Mouse (Mus musculus) embryonic facial prominence, embryonic 15.5 days (tissue): ENCODE measurements around the gene Abcg5. TPM values are rescaled to one million over a fixed set of nuclear protein-coding genes. Genes with fewer than 3 reads are reported as not detected.

ENCODE experiments used
- ATAC-seq: fragments of 200-750 bp; cut with Nextera tagmentation; 2 replicates; pipeline ENCODE4 v1.8.0; 2017; ENCODE audit warnings: low read depth, moderate TSS enrichment; ENCODE audit not compliant: insufficient number of reproducible peaks, low FRiP score, low TSS enrichment
- H3K27ac ChIP-seq: fragments of 300-500 bp; sonication (generic); replicated peaks from 2 replicates; pipeline ENCODE4 v1.5.1; 2015; ENCODE audit warnings: mild to moderate bottlenecking, inconsistent platforms
- H3K27me3 ChIP-seq: fragments of 300-500 bp; sonication (generic); 2 replicates; pipeline ENCODE4 v1.6.1; 2015; ENCODE audit warnings: inconsistent platforms
- H3K36me3 ChIP-seq: fragments of 300-500 bp; sonication (generic); 2 replicates; pipeline ENCODE4 v1.6.1; 2015; ENCODE audit warnings: mild to moderate bottlenecking, inconsistent platforms
- H3K4me1 ChIP-seq: fragments of 300-500 bp; sonication (generic); 2 replicates; pipeline ENCODE4 v1.6.1; 2015; ENCODE audit warnings: inconsistent platforms
- H3K4me2 ChIP-seq: fragments of 300-500 bp; sonication (generic); replicated peaks from 2 replicates; pipeline ENCODE4 v1.6.1; 2015; ENCODE audit warnings: mild to moderate bottlenecking, inconsistent platforms
- H3K4me3 ChIP-seq: fragments of 300-500 bp; sonication (generic); replicated peaks from 2 replicates; pipeline ENCODE4 v1.5.1; 2015; ENCODE audit warnings: mild to moderate bottlenecking, inconsistent platforms
- H3K9ac ChIP-seq: fragments of 300-500 bp; sonication (generic); 2 replicates; pipeline ENCODE4 v1.6.1; 2015; ENCODE audit warnings: inconsistent platforms
- H3K9me3 ChIP-seq: fragments of 300-500 bp; sonication (generic); replicated peaks from 2 replicates; pipeline ENCODE4 v1.6.1; 2016; ENCODE audit warnings: inconsistent platforms
- WGBS: fragments of 180-500 bp; shearing (Covaris S2); methylation state at CpG from one replicate; pipeline ENCODE4 v1.1.7; 2015; 5-methylcytosine and 5-hydroxymethylcytosine counted together
- polyA plus RNA-seq: library from polyadenylated mRNA; unstranded; fragments of >200 nt; fragmentation: Nextera tagmentation; extraction: Ambion mirVana; gene quantifications from 2 replicates; pipeline ENCODE4 v1.2.1, GENCODE M21; 2015

Abcg5 gene
- polyA plus RNA-seq, 1 experiment from 2014 or later = 2.8 TPM

DNA sequence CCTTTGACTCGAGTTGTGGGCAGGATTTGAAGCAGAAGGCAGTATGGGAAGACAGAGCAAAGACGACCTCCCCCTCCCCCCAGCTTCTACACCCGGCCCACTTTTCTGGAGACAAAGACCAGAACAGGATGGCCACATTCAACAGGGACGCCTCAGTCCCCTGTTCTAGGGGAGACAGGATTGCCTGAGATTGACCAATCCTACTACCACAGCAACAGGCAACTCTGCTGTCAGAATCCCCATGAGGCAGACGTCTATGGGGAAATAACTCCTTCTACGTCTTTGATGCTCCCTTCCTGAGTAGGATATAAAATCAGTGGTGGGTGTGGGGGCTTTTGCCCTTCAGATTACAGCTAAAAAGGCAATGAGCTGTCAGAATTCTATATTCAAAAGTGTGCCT, 1.5 kb upstream of the Abcg5 start:
- ATAC-seq = no peak
- Histone ChIP-seq H3K4me3 (no peak overlapping the region), H3K27me3 (no peaks in the 10 kb centered on the region), H3K36me3 (no peaks in the 10 kb centered on the region), H3K9me3 (no peaks in the 10 kb centered on the region), H3K4me1 (peaks cover 16% of the 10 kb centered on the region; the same call in 1 of the 2 replicates), H3K4me2 (no peak overlapping the region), H3K27ac (no peak overlapping the region), H3K9ac (no peak overlapping the region)
- whole genome bisulfite sequencing = 55% methylated on average over 6 of the region's 6 CpGs

DNA sequence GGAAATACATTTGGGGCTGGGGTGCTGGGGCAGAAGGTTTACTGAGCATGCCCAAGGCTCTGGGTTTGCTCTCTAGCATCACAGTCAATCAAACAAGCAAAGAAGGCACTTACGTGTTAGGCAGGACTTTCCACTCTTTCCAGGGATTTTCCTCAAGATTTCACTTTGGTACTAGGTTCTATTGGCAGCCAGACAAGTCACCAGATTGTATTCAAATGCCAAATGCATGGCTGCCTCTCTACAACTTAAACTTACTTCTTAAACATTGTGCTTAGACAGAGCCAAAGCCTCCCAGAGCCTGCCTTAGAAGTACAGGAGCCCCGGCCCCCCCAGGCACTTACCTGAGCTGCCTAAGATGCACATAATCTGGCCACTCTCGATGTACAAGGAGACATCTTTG, 1.1 kb downstream of the Abcg5 start:
- 67% methylated on average over 3 of the region's 3 CpGs for WGBS
- Histone ChIP-seq H3K27ac (no peak overlapping the region), H3K9ac (no peak overlapping the region), H3K4me2 (no peak overlapping the region), H3K36me3 (no peaks in the 10 kb centered on the region), H3K9me3 (no peaks in the 10 kb centered on the region), H3K4me1 (peaks cover 9% of the 10 kb centered on the region; the same call in 1 of the 2 replicates), H3K4me3 (no peak overlapping the region), H3K27me3 (no peaks in the 10 kb centered on the region)
- ATAC-seq = no peak

DNA sequence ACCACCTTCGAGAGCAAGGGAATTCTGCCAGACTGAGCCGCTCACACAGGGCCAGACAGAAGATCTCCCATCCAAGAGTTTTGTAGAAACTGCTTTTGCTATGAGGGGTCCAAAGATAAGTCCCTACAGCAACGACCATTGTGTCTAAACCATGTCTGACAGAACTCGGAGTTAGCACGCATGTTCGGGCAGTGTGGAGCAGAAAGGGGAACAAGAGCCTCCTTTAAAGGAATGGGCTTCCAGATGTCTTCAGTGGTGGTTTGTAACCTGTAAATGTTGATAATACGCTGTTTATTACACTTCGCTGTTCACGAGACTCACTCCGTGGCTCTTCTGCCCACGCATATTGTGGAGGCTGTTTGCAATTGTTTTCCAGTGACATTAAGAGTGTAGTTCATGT, 5.2 kb downstream of the Abcg5 start:
- ATAC-seq = no peak
- H3K36me3 ChIP-seq = no peaks in the 10 kb centered on the region
- WGBS = 87% methylated on average over 11 of the region's 11 CpGs
- H3K4me1 ChIP-seq = peaks cover 14% of the 10 kb centered on the region
- H3K9ac ChIP-seq = no peak overlapping the region
- H3K4me2 ChIP-seq = no peak overlapping the region
- H3K27ac ChIP-seq = no peak overlapping the region
- no peak overlapping the region for H3K4me3 ChIP-seq
- peaks cover 9% of the 10 kb centered on the region for H3K27me3 ChIP-seq
- no peaks in the 10 kb centered on the region for H3K9me3 ChIP-seq

DNA sequence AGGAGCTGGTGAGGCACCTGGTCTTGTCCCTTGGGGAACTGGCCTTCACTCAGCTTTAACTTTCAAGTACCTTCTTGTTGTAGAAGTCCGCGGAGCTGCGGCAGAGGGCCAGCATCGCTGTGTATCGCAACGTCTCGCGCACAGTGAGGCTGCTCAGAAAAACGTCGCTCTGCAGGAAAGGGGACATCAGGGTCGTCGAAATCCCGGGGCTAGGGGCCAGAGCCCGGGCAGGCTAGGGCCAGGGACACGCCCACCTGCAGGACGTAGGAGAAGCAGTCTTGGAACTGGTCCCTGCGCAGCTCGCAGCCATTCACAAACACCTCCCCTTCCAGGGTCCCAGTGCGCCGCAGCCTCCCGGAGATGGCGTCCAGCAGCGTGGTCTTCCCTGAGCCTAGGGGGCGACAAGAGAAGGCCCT, 6.9 kb downstream of the Abcg5 start, which contains the start of gene Abcg8:
Abcg8 (plus strand) TSS at position 352 of the 416 bp plus-strand sequence.
- ATAC-seq = no peak
- H3K9ac ChIP-seq = peak within 1 kb of the TSS; percentile 26; the same call in 1 of the 2 replicates

DNA sequence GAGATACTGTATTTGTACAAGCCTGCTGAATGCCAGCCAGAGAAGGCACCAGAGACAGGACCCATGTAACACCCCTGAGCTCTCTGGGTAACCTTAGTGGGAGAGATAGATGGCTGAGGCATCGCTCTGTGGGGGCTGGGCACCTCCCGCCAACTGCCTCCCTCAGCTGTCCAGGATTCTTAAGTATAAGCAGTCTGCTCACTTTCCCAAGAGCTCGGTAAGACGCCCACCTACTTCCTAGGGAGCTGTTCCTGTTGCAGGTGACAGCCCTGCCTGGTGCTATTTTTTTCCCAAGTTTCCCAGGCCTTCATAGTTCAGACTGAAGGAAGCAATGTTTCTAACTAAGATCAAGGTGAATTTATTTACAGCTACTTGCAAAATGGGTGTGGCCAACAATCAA, 7.6 kb downstream of the Abcg5 start:
- WGBS = 48% methylated on average over 4 of the region's 4 CpGs
- H3K9me3 ChIP-seq = no peaks in the 10 kb centered on the region
- no peak overlapping the region for H3K27ac ChIP-seq
- no peaks in the 10 kb centered on the region for H3K36me3 ChIP-seq
- no peak for ATAC-seq
- H3K4me1 ChIP-seq = peaks cover 14% of the 10 kb centered on the region
- H3K9ac ChIP-seq = no peak overlapping the region
- H3K4me2 ChIP-seq = peak overlapping the region; percentile 76; the same call in 1 of the 2 replicates
- no peak overlapping the region for H3K4me3 ChIP-seq
- H3K27me3 ChIP-seq = peaks cover 9% of the 10 kb centered on the region

More for the DNA sequence above, 6.9 kb downstream of the Abcg5 start, which contains the start of gene Abcg8:
- peaks cover 14% of the 10 kb centered on the region for H3K4me1 ChIP-seq
- H3K9me3 ChIP-seq = no peaks in the 10 kb centered on the region
- H3K27me3 ChIP-seq = peaks cover 9% of the 10 kb centered on the region
- peak within 1 kb of the TSS; percentile 76 for H3K4me2 ChIP-seq
- WGBS = 2% methylated on average over 24 of the region's 24 CpGs
- peak within 1 kb of the TSS; percentile 41 for H3K4me3 ChIP-seq
- no peaks in the 10 kb centered on the region for H3K36me3 ChIP-seq
- no peak within 1 kb of the TSS for H3K27ac ChIP-seq

DNA sequence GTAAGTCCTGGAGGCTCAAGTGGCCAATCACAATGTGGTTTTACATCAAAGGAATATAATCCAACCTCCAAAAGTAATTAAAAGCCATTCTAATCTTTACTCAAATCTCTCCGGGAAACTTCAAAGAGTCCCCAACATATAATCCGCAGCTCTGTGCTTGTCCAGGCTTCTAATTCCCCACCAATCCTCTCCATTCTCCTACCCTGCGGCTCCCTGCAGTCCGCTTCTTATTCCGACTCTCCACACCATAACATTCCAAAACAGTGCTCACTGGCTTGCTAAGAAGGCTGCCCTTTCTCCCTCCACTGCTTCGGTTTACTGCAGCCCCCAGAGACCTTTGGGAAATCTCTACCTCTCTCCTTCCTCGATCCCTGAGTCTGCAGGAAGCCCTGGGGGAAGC, 8.8 kb downstream of the Abcg5 start:
- 11% methylated on average over 7 of the region's 7 CpGs for WGBS
- no peak for ATAC-seq
- Histone ChIP-seq H3K4me2 (no peak overlapping the region), H3K36me3 (no peaks in the 10 kb centered on the region), H3K27ac (no peak overlapping the region), H3K27me3 (peaks cover 9% of the 10 kb centered on the region), H3K9ac (no peak overlapping the region), H3K9me3 (no peaks in the 10 kb centered on the region), H3K4me3 (no peak overlapping the region), H3K4me1 (peaks cover 14% of the 10 kb centered on the region)

DNA sequence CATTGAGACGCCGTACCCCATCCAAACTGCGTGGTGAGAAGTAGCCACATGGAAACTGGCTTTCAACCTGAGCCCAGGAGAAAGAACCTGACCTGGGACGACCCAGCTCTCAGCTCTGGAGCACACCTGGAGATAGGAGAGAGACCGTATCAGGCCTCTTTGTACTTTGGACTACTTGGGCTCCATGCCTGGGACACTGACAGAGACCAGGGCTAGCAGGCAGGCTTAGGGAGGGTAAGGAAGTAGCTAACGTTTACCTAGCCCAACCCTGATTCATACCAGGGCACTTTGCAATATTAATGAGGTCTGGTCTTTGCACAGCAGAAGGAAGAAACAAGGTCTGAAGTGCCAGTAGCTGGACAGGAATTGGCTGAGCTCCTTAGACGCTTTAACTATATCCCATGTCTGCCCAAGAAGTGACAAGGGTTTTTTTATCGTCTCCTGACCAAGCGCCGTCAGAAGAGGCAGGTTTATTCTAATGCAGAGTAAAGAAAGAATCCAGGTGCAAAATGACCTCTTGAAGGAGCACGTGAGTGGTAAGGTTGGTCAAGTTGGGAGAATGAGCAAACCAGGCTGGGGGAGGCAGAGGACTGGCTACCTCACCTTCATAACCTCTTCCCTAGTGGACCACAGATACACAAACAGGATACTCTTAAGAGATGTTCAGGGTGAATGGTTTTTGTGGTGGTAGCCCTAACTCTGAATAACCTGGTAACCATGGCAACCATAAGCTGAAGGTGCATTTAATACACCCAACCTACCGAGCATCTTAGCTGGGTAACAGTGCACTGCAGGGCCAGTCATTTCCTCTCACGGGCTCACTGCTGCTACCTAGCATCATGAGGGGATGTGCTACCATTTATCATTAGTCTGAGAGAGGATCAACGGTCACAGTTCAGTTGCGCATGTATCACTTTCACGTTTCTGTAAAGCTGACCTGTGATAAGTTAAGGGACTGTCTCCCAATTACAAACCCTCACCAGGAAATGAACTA, 10.1 kb downstream of the Abcg5 start:
- no peaks in the 10 kb centered on the region for H3K9me3 ChIP-seq
- 70% methylated on average over 16 of the region's 16 CpGs for WGBS
- ATAC-seq = no peak
- H3K36me3 ChIP-seq = no peaks in the 10 kb centered on the region
- no peak overlapping the region for H3K4me3 ChIP-seq
- H3K27me3 ChIP-seq = peaks cover 9% of the 10 kb centered on the region
- H3K27ac ChIP-seq = no peak overlapping the region
- H3K4me2 ChIP-seq = no peak overlapping the region
- no peak overlapping the region for H3K9ac ChIP-seq
- H3K4me1 ChIP-seq = peaks cover 14% of the 10 kb centered on the region

DNA sequence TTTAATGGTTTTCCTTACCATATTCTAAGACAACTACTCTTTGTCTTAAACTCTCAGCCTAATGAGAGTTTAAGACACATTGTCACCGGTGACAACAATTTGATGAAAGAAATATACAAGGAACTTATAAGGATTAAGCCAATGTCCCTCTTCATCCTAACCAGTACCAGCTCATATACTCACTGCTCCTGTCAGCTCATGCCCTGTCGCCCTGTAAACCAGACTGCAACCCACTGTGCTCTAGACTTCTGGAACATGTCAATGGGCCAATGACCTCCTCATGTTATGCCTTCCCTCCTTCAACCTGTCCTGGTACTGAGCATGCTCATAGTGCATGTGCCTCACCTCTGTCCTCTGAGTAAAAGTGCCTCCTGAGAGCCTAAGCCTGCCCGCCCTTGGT, 15.0 kb downstream of the Abcg5 start:
- H3K4me2 ChIP-seq = no peak overlapping the region

DNA sequence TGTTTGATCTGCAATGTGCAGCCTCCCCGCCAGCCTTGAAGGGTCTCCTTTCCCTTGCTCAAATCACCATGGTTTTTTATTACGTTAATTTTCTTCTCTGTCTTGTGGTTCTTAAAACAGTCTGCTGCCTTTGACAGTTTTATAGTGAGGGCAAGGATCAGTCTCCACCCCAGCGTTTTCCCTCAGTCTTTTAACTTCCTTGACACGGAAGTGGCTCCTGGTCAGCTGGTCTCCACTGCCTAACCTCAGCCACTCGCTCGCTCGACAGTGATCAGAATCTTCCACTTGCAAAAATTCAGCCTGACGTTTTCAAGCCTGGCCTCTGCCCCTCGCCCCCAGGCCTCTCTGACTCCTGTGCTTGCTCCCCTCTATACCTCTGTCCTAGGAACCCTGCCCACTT, 17.1 kb downstream of the Abcg5 start:
- 36% methylated on average over 9 of the region's 9 CpGs for WGBS

More for the DNA sequence above, 15.0 kb downstream of the Abcg5 start:
- H3K4me3 ChIP-seq = no peak overlapping the region
- H3K27ac ChIP-seq = no peak overlapping the region
- H3K4me1 ChIP-seq = 0 out of 2 replicates have a peak, but pooled peaks cover 8% of the 10 kb centered on the region
- no peaks in the 10 kb centered on the region for H3K27me3 ChIP-seq
- H3K36me3 ChIP-seq = no peaks in the 10 kb centered on the region
- H3K9ac ChIP-seq = no peak overlapping the region
- H3K9me3 ChIP-seq = no peaks in the 10 kb centered on the region
- WGBS = 84% methylated on average over 3 of the region's 3 CpGs
- no peak for ATAC-seq

DNA sequence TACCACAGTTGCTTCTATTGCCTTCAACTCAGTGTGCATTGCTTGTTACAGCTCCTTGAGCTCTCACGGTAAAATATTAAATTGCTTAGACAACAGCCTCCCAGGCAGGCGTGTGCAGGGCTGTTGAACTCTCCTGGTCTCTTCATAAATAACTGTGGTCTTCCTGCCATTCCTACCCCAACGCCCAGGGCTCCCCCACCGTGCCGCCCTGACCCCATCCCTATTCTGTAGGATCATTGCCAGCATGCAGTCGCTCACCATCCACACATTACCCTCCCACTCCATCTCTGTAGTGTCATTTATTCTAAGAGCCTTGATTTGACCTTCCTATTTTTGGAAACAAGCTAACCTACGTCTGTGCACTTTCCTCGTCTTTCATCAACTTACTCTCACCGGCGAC, 17.8 kb downstream of the Abcg5 start:
- no peaks in the 10 kb centered on the region for H3K36me3 ChIP-seq

More for the DNA sequence above, 17.1 kb downstream of the Abcg5 start:
- Histone ChIP-seq H3K4me3 (no peak overlapping the region), H3K4me1 (0 out of 2 replicates have a peak, but pooled peaks cover 8% of the 10 kb centered on the region), H3K27me3 (no peaks in the 10 kb centered on the region), H3K4me2 (no peak overlapping the region), H3K9ac (no peak overlapping the region), H3K27ac (no peak overlapping the region), H3K9me3 (no peaks in the 10 kb centered on the region), H3K36me3 (no peaks in the 10 kb centered on the region)
- ATAC-seq = no peak

DNA sequence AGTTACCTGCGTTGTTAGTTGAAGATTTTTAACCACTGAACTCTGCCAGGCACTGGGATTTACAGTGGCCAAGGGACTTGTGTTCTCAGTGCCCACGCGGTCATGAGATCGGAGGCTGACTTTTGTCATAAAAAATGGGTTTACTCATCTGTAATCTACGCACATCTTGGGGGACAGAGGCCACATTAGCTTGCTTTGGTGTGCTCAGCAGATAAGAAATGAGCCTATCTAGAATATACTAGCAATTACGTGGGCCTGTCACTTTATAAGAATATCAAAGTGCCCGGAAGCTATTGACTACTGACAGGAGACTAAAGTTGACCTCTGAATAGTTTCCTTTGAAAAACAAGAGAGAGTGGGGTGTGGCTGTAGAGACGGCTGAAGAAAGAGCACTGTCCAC, 23.9 kb downstream of the Abcg5 start:
- H3K9ac ChIP-seq = no peak overlapping the region
- H3K27ac ChIP-seq = no peak overlapping the region
- peaks cover 5% of the 10 kb centered on the region; the same call in 1 of the 2 replicates for H3K4me1 ChIP-seq
- no peak overlapping the region for H3K4me2 ChIP-seq
- H3K9me3 ChIP-seq = no peaks in the 10 kb centered on the region
- peaks cover 3% of the 10 kb centered on the region; the same call in 1 of the 2 replicates for H3K36me3 ChIP-seq
- no peaks in the 10 kb centered on the region for H3K27me3 ChIP-seq
- no peak for ATAC-seq
- WGBS = 78% methylated on average over 8 of the region's 8 CpGs
- no peak overlapping the region for H3K4me3 ChIP-seq

More for the DNA sequence above, 17.8 kb downstream of the Abcg5 start:
- Histone ChIP-seq H3K27ac (no peak overlapping the region), H3K27me3 (no peaks in the 10 kb centered on the region), H3K4me3 (no peak overlapping the region), H3K9me3 (no peaks in the 10 kb centered on the region), H3K4me1 (0 out of 2 replicates have a peak, but pooled peaks cover 8% of the 10 kb centered on the region), H3K4me2 (no peak overlapping the region), H3K9ac (no peak overlapping the region)
- WGBS = 46% methylated on average over 10 of the region's 10 CpGs
- ATAC-seq = no peak
